Mouse (Mus musculus) spleen, adult 18-20 months (tissue): ENCODE measurements around the gene Atp11a.

Experiments
- DNase-seq, 2 experiments: peaks; one replicate each; pipeline ENCODE4 v3.0.0; 2022; ENCODE audit warnings: mixed read lengths in 2 of 2

The Atp11a gene

GRCm38 (mm10) chr8:12773914-12774313 lies 17.1 kb downstream of the Atp11a start:
- no peak for DNase-seq

GRCm38 (mm10) chr8:12774872-12775298 lies 18.1 kb downstream of the Atp11a start:
- no peak for DNase-seq

- DNase-seq: no peak
Measured at GRCm38 (mm10) chr8:12775302-12775975, 18.6 kb downstream of the Atp11a start.

- DNase-seq: no peak
Measured at GRCm38 (mm10) chr8:12776166-12776565, 19.4 kb downstream of the Atp11a start.

- DNase-seq: no peak
Measured at GRCm38 (mm10) chr8:12777171-12777570, 20.4 kb downstream of the Atp11a start.

GRCm38 (mm10) chr8:12779541-12779940 lies 22.7 kb downstream of the Atp11a start:
- no peak for DNase-seq

- DNase-seq: no peak
Measured at GRCm38 (mm10) chr8:12785508-12785907, 28.7 kb downstream of the Atp11a start.

GRCm38 (mm10) chr8:12786261-12786957 lies 29.6 kb downstream of the Atp11a start:
- DNase-seq: no peak

GRCm38 (mm10) chr8:12786958-12787301 lies 30.1 kb downstream of the Atp11a start:
- no peak for DNase-seq

- no peak for DNase-seq
Measured at GRCm38 (mm10) chr8:12787427-12787826, 30.6 kb downstream of the Atp11a start.

GRCm38 (mm10) chr8:12788695-12789094 lies 31.9 kb downstream of the Atp11a start:
- DNase-seq: no peak

GRCm38 (mm10) chr8:12795011-12795671 lies 38.3 kb downstream of the Atp11a start:
- no peak for DNase-seq

GRCm38 (mm10) chr8:12799099-12799498 lies 42.3 kb downstream of the Atp11a start:
- DNase-seq: no peak

GRCm38 (mm10) chr8:12799832-12800231 lies 43.0 kb downstream of the Atp11a start:
- DNase-seq: no peak

GRCm38 (mm10) chr8:12800246-12800645 lies 43.4 kb downstream of the Atp11a start:
- DNase-seq: no peak

- no peak for DNase-seq
Measured at GRCm38 (mm10) chr8:12801586-12801985, 44.8 kb downstream of the Atp11a start.

GRCm38 (mm10) chr8:12803121-12803520 lies 46.3 kb downstream of the Atp11a start:
- no peak for DNase-seq

GRCm38 (mm10) chr8:12804909-12805308 lies 48.1 kb downstream of the Atp11a start:
- DNase-seq: no peak

- no peak for DNase-seq
Measured at GRCm38 (mm10) chr8:12805569-12805968, 48.8 kb downstream of the Atp11a start.

GRCm38 (mm10) chr8:12808018-12808417 lies 51.2 kb downstream of the Atp11a start:
- no peak for DNase-seq

GRCm38 (mm10) chr8:12809516-12809915 lies 52.7 kb downstream of the Atp11a start:
- no peak for DNase-seq

GRCm38 (mm10) chr8:12811231-12811630 lies 54.4 kb downstream of the Atp11a start:
- no peak for DNase-seq

GRCm38 (mm10) chr8:12816412-12816811 lies 59.6 kb downstream of the Atp11a start:
- no peak for DNase-seq

- DNase-seq: no peak
Measured at GRCm38 (mm10) chr8:12822892-12823291, 66.1 kb downstream of the Atp11a start.
